Mouse (Mus musculus) heart, postnatal 0 days (tissue): ENCODE measurements at regions not wholly inside any gene's neighbourhood (a gene's known extent, or its start where the extent isn't known, plus 50 kb on each side); places are given as distances from the start of the nearest gene placed in this dataset.
A peak's percentile ranks its signal among the peaks of the same experiment; 100 is the strongest.

Experiments used
- ATAC-seq: fragments of 200-750 bp; cut with Nextera tagmentation; 2 replicates; pipeline ENCODE4 v1.8.0; 2017; ENCODE audit warnings: low read depth, moderate number of reproducible peaks, moderate library complexity; ENCODE audit not compliant: insufficient read depth
- DNase-seq: peaks from one replicate; pipeline ENCODE4 v3.0.0-alpha.2; 2016; ENCODE audit warnings: low spot score
- H3K27ac ChIP-seq: fragments of 300-500 bp; sonication (generic); 2 replicates; pipeline ENCODE4 v1.5.1; 2014; ENCODE audit warnings: low read depth, mild to moderate bottlenecking
- H3K27me3 ChIP-seq: fragments of 300-500 bp; sonication (generic); 2 replicates; pipeline ENCODE4 v1.6.1; 2014; ENCODE audit warnings: low read length, mixed read lengths; ENCODE audit not compliant: control insufficient read depth, insufficient read depth
- H3K36me3 ChIP-seq: fragments of 300-500 bp; sonication (generic); replicated peaks from 2 replicates; pipeline ENCODE4 v1.6.1; 2014; ENCODE audit warnings: low read length, mixed read lengths; ENCODE audit not compliant: control insufficient read depth, insufficient read depth
- H3K4me1 ChIP-seq: fragments of 300-500 bp; sonication (generic); 2 replicates; pipeline ENCODE4 v1.6.1; 2014; ENCODE audit warnings: antibody characterized with exemption; ENCODE audit not compliant: control insufficient read depth, insufficient read depth
- H3K4me2 ChIP-seq: fragments of 300-500 bp; sonication (generic); 2 replicates; pipeline ENCODE4 v1.6.1; 2014; ENCODE audit warnings: low read depth, mild to moderate bottlenecking, low read length, moderate library complexity
- H3K4me3 ChIP-seq: fragments of 300-500 bp; sonication (generic); 2 replicates; pipeline ENCODE4 v1.5.1; 2014; ENCODE audit warnings: low read depth, low read length
- H3K9ac ChIP-seq: fragments of 300-500 bp; sonication (generic); replicated peaks from 2 replicates; pipeline ENCODE4 v1.6.1; 2014; ENCODE audit warnings: low read depth, low read length, mixed read lengths
- H3K9me3 ChIP-seq: fragments of 300-500 bp; sonication (generic); replicated peaks from 2 replicates; pipeline ENCODE4 v1.6.1; 2016; ENCODE audit warnings: low read length; ENCODE audit not compliant: control insufficient read depth
- CTCF ChIP-seq: IDR thresholded peaks from 2 replicates; pipeline ENCODE4 v1.5.1; 2016; ENCODE audit warnings: antibody characterized with exemption, control low read depth, low read depth
- EP300 ChIP-seq: IDR thresholded peaks from 2 replicates; pipeline ENCODE4 v1.6.1; 2016; ENCODE audit warnings: antibody characterized with exemption, low read depth
- WGBS: fragments of 180-500 bp; shearing (Covaris S2); extraction: QIAGEN DNeasy Blood & Tissue Kit; methylation state at CpG from one replicate; pipeline ENCODE4 v1.1.7; 2014; 5-methylcytosine and 5-hydroxymethylcytosine counted together

- Histone ChIP-seq H3K9ac (no peak overlapping the region), H3K9me3 (no peaks in the 10 kb centered on the region), H3K27ac (no peak overlapping the region), H3K27me3 (no peaks in the 10 kb centered on the region), H3K4me1 (no peaks in the 10 kb centered on the region), H3K4me2 (no peak overlapping the region), H3K4me3 (no peak overlapping the region), H3K36me3 (no peaks in the 10 kb centered on the region)
- TF ChIP-seq EP300 (no peak), CTCF (no peak)
- ATAC-seq (no peak), DNase-seq (no peak)
- WGBS: 42% methylated on average over 2 of the region's 2 CpGs
Observed at GRCm38 (mm10) chr3:128575339-128576129, 624.1 kb upstream of the Pitx2 start.

DNA sequence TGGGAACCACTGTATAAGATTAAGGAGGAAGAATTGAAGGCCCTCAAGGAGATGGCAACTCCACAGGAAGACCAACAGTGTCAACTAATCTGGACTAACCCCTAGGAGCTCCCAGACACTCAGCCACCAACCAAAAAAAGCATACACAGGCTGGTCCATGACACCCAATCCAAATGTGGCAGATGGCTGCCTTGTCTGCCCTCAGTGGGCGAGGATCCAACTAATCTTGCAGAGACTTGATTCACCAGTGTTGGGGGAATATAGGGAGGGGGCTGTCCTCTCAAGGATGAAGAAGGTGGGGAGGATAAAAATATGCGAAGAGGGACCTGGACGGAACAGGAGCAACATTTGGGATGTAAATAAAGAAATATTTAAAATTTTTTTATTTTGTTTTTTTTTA lies 629.1 kb upstream of the Pitx2 start:
- Histone ChIP-seq H3K4me1 (no peaks in the 10 kb centered on the region), H3K4me2 (no peak overlapping the region), H3K9ac (no peak overlapping the region), H3K36me3 (no peaks in the 10 kb centered on the region), H3K27ac (no peak overlapping the region), H3K9me3 (no peaks in the 10 kb centered on the region), H3K27me3 (no peaks in the 10 kb centered on the region), H3K4me3 (no peak overlapping the region)
- 79% methylated on average over 3 of the region's 3 CpGs for WGBS
- ATAC-seq (no peak), DNase-seq (no peak)
- TF ChIP-seq CTCF: no peak
- TF ChIP-seq EP300: no peak

DNA sequence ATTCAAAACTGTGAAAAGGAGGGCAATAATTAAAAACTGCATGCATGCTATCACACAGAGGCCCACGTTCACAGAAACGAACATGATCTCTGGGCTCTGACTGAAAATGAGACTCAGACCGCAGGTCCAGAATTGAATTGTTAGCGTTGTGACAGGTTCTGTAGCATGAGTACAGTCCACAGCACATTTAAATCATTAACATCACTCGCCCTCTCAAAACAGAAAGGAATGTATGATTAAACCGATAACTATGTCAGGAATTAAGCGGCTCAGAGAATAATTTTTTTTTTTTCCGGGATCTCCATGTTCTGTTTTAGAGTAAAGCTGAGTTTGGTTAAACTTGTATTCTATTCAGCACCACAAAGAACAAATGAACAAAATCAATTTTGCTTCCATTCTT lies 634.3 kb upstream of the Pitx2 start:
- Histone ChIP-seq H3K36me3 (no peaks in the 10 kb centered on the region), H3K9ac (no peak overlapping the region), H3K4me1 (no peaks in the 10 kb centered on the region), H3K4me2 (no peak overlapping the region), H3K4me3 (no peak overlapping the region), H3K27ac (no peak overlapping the region), H3K27me3 (no peaks in the 10 kb centered on the region), H3K9me3 (no peaks in the 10 kb centered on the region)
- 68% methylated on average over 8 of the region's 8 CpGs for WGBS
- ATAC-seq (no peak), DNase-seq (no peak)
- no peak for TF ChIP-seq CTCF
- no peak for TF ChIP-seq EP300

DNA sequence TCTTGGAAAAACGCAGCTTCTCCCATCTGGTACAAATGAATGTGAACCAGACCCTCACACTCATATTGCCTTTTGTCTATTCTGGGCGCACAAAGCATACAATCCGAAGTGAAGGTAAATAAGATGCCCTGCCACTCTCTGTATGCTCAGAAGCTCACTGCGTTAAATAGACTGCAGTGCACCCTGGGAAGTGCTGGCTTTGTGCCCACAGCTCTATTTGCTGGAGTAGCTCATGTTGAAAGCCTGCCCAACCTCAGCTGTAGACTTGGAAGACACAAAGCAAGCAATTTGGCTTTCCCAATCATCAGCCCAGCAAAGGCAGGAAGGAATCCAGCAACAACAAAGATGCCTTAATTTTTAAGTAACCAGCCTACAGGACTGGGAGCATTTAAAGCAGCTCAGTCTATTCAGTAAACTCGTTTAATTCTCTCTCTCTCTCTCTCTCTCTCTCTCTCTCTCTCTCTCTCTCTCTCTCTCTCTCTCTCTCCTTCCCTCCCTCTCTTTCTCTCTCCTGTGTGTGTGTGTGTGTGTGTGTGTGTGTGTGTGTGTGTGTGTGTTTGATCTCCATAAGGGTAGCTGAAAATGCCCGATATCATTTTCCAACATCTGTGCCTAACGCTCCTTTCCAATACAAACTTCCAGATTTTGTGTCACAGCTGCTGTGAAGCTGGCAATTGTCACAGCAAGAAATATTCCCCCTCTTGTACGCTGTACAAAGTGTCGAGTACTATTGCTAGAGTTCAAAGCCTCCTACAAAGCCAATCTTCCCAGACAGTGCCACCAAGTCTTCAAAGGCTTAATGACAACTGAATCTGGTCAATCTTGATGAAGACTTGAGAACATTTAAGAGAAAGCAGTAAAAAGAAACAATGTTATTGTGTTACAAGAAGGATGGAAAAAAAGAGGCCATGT lies 650.5 kb upstream of the Fam241a start:
- no peaks in the 10 kb centered on the region for H3K27me3 ChIP-seq
- DNase-seq (peak; percentile 8), ATAC-seq (no peak)
- H3K36me3 ChIP-seq: no peaks in the 10 kb centered on the region
- H3K27ac ChIP-seq: no peak overlapping the region
- H3K4me1 ChIP-seq: no peaks in the 10 kb centered on the region
- no peak overlapping the region for H3K4me2 ChIP-seq
- H3K9me3 ChIP-seq: no peaks in the 10 kb centered on the region
- TF ChIP-seq CTCF: no peak
- no peak for TF ChIP-seq EP300
- 52% methylated on average over 9 of the region's 9 CpGs for WGBS
- no peak overlapping the region for H3K9ac ChIP-seq
- H3K4me3 ChIP-seq: no peak overlapping the region

DNA sequence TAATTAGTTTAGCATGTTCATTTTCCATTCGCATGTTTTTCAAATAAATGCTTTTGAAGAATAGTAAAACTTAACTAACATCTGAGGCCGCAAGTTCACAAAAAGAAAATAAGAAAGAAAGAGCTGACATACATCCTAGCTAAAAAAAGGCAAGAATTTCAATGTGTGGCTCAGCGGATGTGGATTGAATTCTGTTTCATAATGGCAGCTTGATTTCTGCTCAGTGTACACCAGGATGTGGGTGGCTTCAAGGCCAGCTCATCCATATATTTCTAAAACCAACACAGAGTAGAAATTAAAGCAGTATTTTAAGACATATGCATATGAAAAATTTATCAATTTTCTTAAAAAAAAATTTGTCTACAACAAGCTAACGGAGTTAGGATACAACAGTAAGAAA lies 629.3 kb upstream of the Fam241a start:
- no peak overlapping the region for H3K27ac ChIP-seq
- WGBS: 91% methylated on average over 4 of the region's 4 CpGs
- ATAC-seq: no peak
- H3K9ac ChIP-seq: no peak overlapping the region
- no peak overlapping the region for H3K4me2 ChIP-seq
- H3K4me1 ChIP-seq: no peaks in the 10 kb centered on the region
- peaks cover 5% of the 10 kb centered on the region; the same call in 1 of the 2 replicates for H3K9me3 ChIP-seq
- H3K36me3 ChIP-seq: no peaks in the 10 kb centered on the region
- H3K4me3 ChIP-seq: no peak overlapping the region
- peaks cover 60% of the 10 kb centered on the region for H3K27me3 ChIP-seq
- TF ChIP-seq EP300 (no peak), CTCF (no peak)
- no peak for DNase-seq
